ENCODE assay signal across 8 mouse cellular contexts in the genomic region with DNA sequence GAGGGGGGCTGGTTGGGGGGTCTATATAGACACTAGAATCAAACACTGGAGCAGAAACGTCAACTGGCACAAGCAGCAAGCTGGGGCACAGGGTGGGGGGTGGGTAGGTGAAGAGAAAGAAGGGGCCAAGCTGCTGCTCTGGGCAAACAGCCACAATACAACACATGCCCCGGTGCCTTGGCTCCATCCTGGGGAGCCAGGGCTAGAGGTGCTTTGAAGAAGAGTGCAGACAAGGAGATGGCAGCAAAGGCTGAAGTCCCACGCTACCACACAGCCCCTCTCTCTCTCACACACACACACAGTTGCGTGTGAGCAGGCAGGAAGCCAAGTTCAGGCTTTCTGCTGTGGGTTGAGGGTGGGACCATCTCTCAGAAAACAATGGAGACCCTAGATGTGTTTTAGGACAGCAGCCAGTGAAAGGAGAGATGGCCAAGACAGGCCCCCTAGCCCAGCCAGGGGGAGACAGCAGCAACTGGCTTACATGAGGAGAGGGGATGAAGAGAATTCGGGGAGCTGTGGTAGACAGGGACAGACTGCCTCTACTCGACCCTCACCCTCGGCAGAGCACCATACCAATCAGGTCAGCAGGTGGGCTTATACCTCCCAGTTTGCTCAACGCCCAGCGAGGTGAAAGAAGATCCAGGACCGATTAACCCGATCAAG. TPM values are rescaled to one million over a fixed set of nuclear protein-coding genes. Genes with fewer than 3 reads are reported as not detected.
DNase-seq lines count a peak whose midpoint lies in the region; ATAC-seq and TF ChIP-seq lines count a peak whose summit lies in the region.

No protein-coding gene starts in this region.

- H3K27me3 ChIP-seq in heart, postnatal 0 days (ENCODE audit: control insufficient read depth, insufficient read depth, low read length) = no peaks in the 10 kb centered on the region
- no peaks in the 10 kb centered on the region for H3K27me3 ChIP-seq in midbrain, embryonic 14.5 days (ENCODE audit: control insufficient read depth, insufficient read depth, low read length)
- H3K27me3 ChIP-seq in midbrain, embryonic 10.5 days (ENCODE audit: low read depth, poor library complexity, severe bottlenecking) = no peaks in the 10 kb centered on the region
- H3K27me3 ChIP-seq in forebrain, embryonic 15.5 days = no peaks in the 10 kb centered on the region

- no peak overlapping the region for H3K4me2 ChIP-seq in heart, postnatal 0 days (ENCODE audit: low read depth, low read length)
- H3K4me2 ChIP-seq in midbrain, embryonic 14.5 days (ENCODE audit: low read length) = no peak overlapping the region
- no peak overlapping the region; the same call in 1 of the 2 replicates for H3K4me2 ChIP-seq in forebrain, embryonic 15.5 days (replicated peaks)

- H3K36me3 ChIP-seq in heart, postnatal 0 days (replicated peaks; ENCODE audit: control insufficient read depth, insufficient read depth, low read length) = peaks cover 68% of the 10 kb centered on the region
- H3K36me3 ChIP-seq in midbrain, embryonic 14.5 days (ENCODE audit: control insufficient read depth, insufficient read depth, low read length) = peaks cover 67% of the 10 kb centered on the region
- H3K36me3 ChIP-seq in midbrain, embryonic 10.5 days = peaks cover 66% of the 10 kb centered on the region
- peaks cover 29% of the 10 kb centered on the region for H3K36me3 ChIP-seq in forebrain, embryonic 15.5 days

- TF ChIP-seq CTCF in heart, postnatal 0 days (IDR thresholded peaks at IDR 0.05; ENCODE audit: low read depth) = no peak
- no peak for TF ChIP-seq CTCF in olfactory bulb, adult 2 months (IDR thresholded peaks at IDR 0.05; ENCODE audit: insufficient read depth, low read depth, low read length)

- intact Hi-C loops in heart, postnatal 25 days (cut with DNase I) = loop anchor here (2.0 kb wide), 1 partner anchor 30 kb away; no protein-coding TSS in a partner anchor

- no peaks in the 10 kb centered on the region for H3K4me1 ChIP-seq in heart, postnatal 0 days (ENCODE audit: control insufficient read depth, insufficient read depth)
- no peaks in the 10 kb centered on the region for H3K4me1 ChIP-seq in midbrain, embryonic 14.5 days (ENCODE audit: control insufficient read depth, insufficient read depth, low read length)
- 0 out of 2 replicates have a peak, but pooled peaks cover 3% of the 10 kb centered on the region for H3K4me1 ChIP-seq in midbrain, embryonic 10.5 days
- H3K4me1 ChIP-seq in forebrain, embryonic 15.5 days = peaks cover 39% of the 10 kb centered on the region
- H3K4me1 ChIP-seq in olfactory bulb, adult 2 months (ENCODE audit: control insufficient read depth, insufficient read depth, low read length) = peaks cover 26% of the 10 kb centered on the region

- no peak overlapping the region for H3K9ac ChIP-seq in heart, postnatal 0 days (replicated peaks; ENCODE audit: low read depth, low read length)
- H3K9ac ChIP-seq in midbrain, embryonic 14.5 days (replicated peaks; ENCODE audit: low read length) = no peak overlapping the region
- no peak overlapping the region for H3K9ac ChIP-seq in forebrain, embryonic 15.5 days (replicated peaks)

- WGBS in heart, postnatal 0 days = 67% methylated on average over 11 of the region's 11 CpGs
- WGBS in midbrain, embryonic 14.5 days = 79% methylated on average over 11 of the region's 11 CpGs
- 86% methylated on average over 11 of the region's 11 CpGs for WGBS in midbrain, embryonic 10.5 days
- WGBS in forebrain, embryonic 15.5 days = 43% methylated on average over 11 of the region's 11 CpGs
- 28% methylated on average over 11 of the region's 11 CpGs for WGBS in olfactory bulb, adult 2 months

- no peak for DNase-seq in heart, postnatal 0 days (ENCODE audit: low spot score)
- no peak for DNase-seq in heart, postnatal 25 days (ENCODE audit: low spot score)
- DNase-seq in midbrain, embryonic 14.5 days = peak; percentile 59
- no peak for DNase-seq in midbrain, embryonic 10.5 days (ENCODE audit: low spot score)
- DNase-seq in gastrocnemius, postnatal 4 days (ENCODE audit: low spot score in 2 of 2) = no peak

- peak; percentile 7; the same call in 1 of the 2 replicates for ATAC-seq in heart, postnatal 0 days (ENCODE audit: insufficient read depth, low read depth)
- ATAC-seq in midbrain, embryonic 14.5 days (ENCODE audit: low FRiP score, low TSS enrichment) = peak; percentile 57
- ATAC-seq in forebrain, embryonic 15.5 days (replicated peaks) = peak; percentile 70
- no peak for ATAC-seq in frontal cortex, adult (ENCODE audit: low TSS enrichment)

- TF ChIP-seq POLR2A in olfactory bulb, adult 2 months (IDR thresholded peaks at IDR 0.05; ENCODE audit: insufficient read depth, low read depth, low read length) = no peak

- H3K4me3 ChIP-seq in heart, postnatal 0 days (ENCODE audit: low read depth, low read length) = no peak overlapping the region
- no peak overlapping the region for H3K4me3 ChIP-seq in midbrain, embryonic 14.5 days (replicated peaks; ENCODE audit: low read depth, low read length)
- H3K4me3 ChIP-seq in midbrain, embryonic 10.5 days = no peak overlapping the region
- H3K4me3 ChIP-seq in forebrain, embryonic 15.5 days = no peak overlapping the region
- no peak overlapping the region for H3K4me3 ChIP-seq in olfactory bulb, adult 2 months (ENCODE audit: insufficient read depth, low read depth, low read length)

- no peak overlapping the region for H3K27ac ChIP-seq in heart, postnatal 0 days (ENCODE audit: low read depth)
- H3K27ac ChIP-seq in midbrain, embryonic 14.5 days (replicated peaks; ENCODE audit: low read depth, low read length) = peak overlapping the region; percentile 43
- H3K27ac ChIP-seq in midbrain, embryonic 10.5 days (replicated peaks) = no peak overlapping the region
- peak overlapping the region; percentile 77 for H3K27ac ChIP-seq in forebrain, embryonic 15.5 days (replicated peaks)
- 0 out of 2 replicates have a peak overlapping the region, but pooled peaks have one; percentile 18 for H3K27ac ChIP-seq in olfactory bulb, adult 2 months (ENCODE audit: insufficient read depth, low read depth, low read length)

- no peak for TF ChIP-seq EP300 in heart, postnatal 0 days (IDR thresholded peaks at IDR 0.05; ENCODE audit: low read depth)

- H3K9me3 ChIP-seq in heart, postnatal 0 days (replicated peaks; ENCODE audit: control insufficient read depth, low read length) = no peaks in the 10 kb centered on the region
- H3K9me3 ChIP-seq in midbrain, embryonic 14.5 days (ENCODE audit: control insufficient read depth, low read length) = no peaks in the 10 kb centered on the region
- no peaks in the 10 kb centered on the region for H3K9me3 ChIP-seq in midbrain, embryonic 10.5 days (replicated peaks)
- no peaks in the 10 kb centered on the region for H3K9me3 ChIP-seq in forebrain, embryonic 15.5 days

RNA-seq across cellular contexts. Expression of a gene that starts 16.7 kb away (rescaled TPM):
- 40.3 and 57.9 TPM in 2 replicates for total RNA-seq in heart, postnatal 0 days (2014; rRNA removed; ENCODE audit: low replicate concordance)
- 21.9 and 24.6 TPM in 2 replicates for polyA plus RNA-seq in heart, postnatal 0 days (2015; fragmentation: Nextera tagmentation; extraction: Ambion mirVana)
- total RNA-seq in heart, postnatal 25 days (2021) = 100 to 1,000 TPM in 1 of 2 experiments, 10 to 100 TPM in 1; 98.6 to 118 TPM
- 3.6 and 8.9 TPM in 2 replicates for polyA plus RNA-seq in midbrain, embryonic 14.5 days (2014; fragmentation: Nextera tagmentation; extraction: Ambion mirVana)
- polyA plus RNA-seq in midbrain, embryonic 10.5 days (2016; fragmentation: Nextera tagmentation; extraction: Ambion mirVana) = 8.9 and 9.4 TPM in 2 replicates
- 4.9 and 6.9 TPM in 2 replicates for polyA plus RNA-seq in forebrain, embryonic 15.5 days (2015; fragmentation: Nextera tagmentation; extraction: Ambion mirVana)
- polyA plus RNA-seq in olfactory bulb, adult 2 months (2012; ENCODE audit: insufficient read depth, insufficient read length, low replicate concordance, missing spikeins) = not detected in 2 replicates
- total RNA-seq in gastrocnemius, postnatal 4 days (2021) = 10 to 100 TPM; 58.7 to 59.5 TPM

RNA-seq across cellular contexts. Expression of a gene that starts 19.1 kb away (rescaled TPM):
- 20.0 and 22.8 TPM in 2 replicates for total RNA-seq in heart, postnatal 0 days (2014; rRNA removed; ENCODE audit: low replicate concordance)
- polyA plus RNA-seq in heart, postnatal 0 days (2015; fragmentation: Nextera tagmentation; extraction: Ambion mirVana) = 15.1 and 16.0 TPM in 2 replicates
- 10 to 100 TPM; 13.2 to 15.1 TPM for total RNA-seq in heart, postnatal 25 days (2021)
- polyA plus RNA-seq in midbrain, embryonic 14.5 days (2014; fragmentation: Nextera tagmentation; extraction: Ambion mirVana) = 40.2 and 52.5 TPM in 2 replicates
- 13.7 and 15.5 TPM in 2 replicates for polyA plus RNA-seq in midbrain, embryonic 10.5 days (2016; fragmentation: Nextera tagmentation; extraction: Ambion mirVana)
- polyA plus RNA-seq in forebrain, embryonic 15.5 days (2015; fragmentation: Nextera tagmentation; extraction: Ambion mirVana) = 38.2 and 42.9 TPM in 2 replicates
- not detected in 2 replicates for polyA plus RNA-seq in olfactory bulb, adult 2 months (2012; ENCODE audit: insufficient read depth, insufficient read length, low replicate concordance, missing spikeins)
- 10 to 100 TPM; 21.1 to 26.7 TPM for total RNA-seq in gastrocnemius, postnatal 4 days (2021)

RNA-seq across cellular contexts. Expression of a gene that starts 27.3 kb away (rescaled TPM):
- 30.5 and 35.4 TPM in 2 replicates for total RNA-seq in heart, postnatal 0 days (2014; rRNA removed; ENCODE audit: low replicate concordance)
- 24.0 and 24.2 TPM in 2 replicates for polyA plus RNA-seq in heart, postnatal 0 days (2015; fragmentation: Nextera tagmentation; extraction: Ambion mirVana)
- total RNA-seq in heart, postnatal 25 days (2021) = 10 to 100 TPM; 38.3 to 43.6 TPM
- polyA plus RNA-seq in midbrain, embryonic 14.5 days (2014; fragmentation: Nextera tagmentation; extraction: Ambion mirVana) = 1.3 and 1.6 TPM in 2 replicates
- 0.32 and 0.38 TPM in 2 replicates for polyA plus RNA-seq in midbrain, embryonic 10.5 days (2016; fragmentation: Nextera tagmentation; extraction: Ambion mirVana)
- polyA plus RNA-seq in forebrain, embryonic 15.5 days (2015; fragmentation: Nextera tagmentation; extraction: Ambion mirVana) = 1.2 and 1.4 TPM in 2 replicates
- polyA plus RNA-seq in olfactory bulb, adult 2 months (2012; ENCODE audit: insufficient read depth, insufficient read length, low replicate concordance, missing spikeins) = not detected in 2 replicates
- 10 to 100 TPM; 80.3 to 91.9 TPM for total RNA-seq in gastrocnemius, postnatal 4 days (2021)

RNA-seq across cellular contexts. Expression of a gene that starts 33.4 kb away (rescaled TPM):
- 1.7 TPM in 1 of 2 replicates, not detected in the other for total RNA-seq in heart, postnatal 0 days (2014; rRNA removed; ENCODE audit: low replicate concordance)
- polyA plus RNA-seq in heart, postnatal 0 days (2015; fragmentation: Nextera tagmentation; extraction: Ambion mirVana) = 0.08 and 0.14 TPM in 2 replicates
- total RNA-seq in heart, postnatal 25 days (2021) = under 1 TPM in 1 of 2 experiments, not detected in 1; 0.11 TPM
- polyA plus RNA-seq in midbrain, embryonic 14.5 days (2014; fragmentation: Nextera tagmentation; extraction: Ambion mirVana) = not detected in 2 replicates
- 0.14 and 0.20 TPM in 2 replicates for polyA plus RNA-seq in midbrain, embryonic 10.5 days (2016; fragmentation: Nextera tagmentation; extraction: Ambion mirVana)
- polyA plus RNA-seq in forebrain, embryonic 15.5 days (2015; fragmentation: Nextera tagmentation; extraction: Ambion mirVana) = not detected in 2 replicates
- polyA plus RNA-seq in olfactory bulb, adult 2 months (2012; ENCODE audit: insufficient read depth, insufficient read length, low replicate concordance, missing spikeins) = not detected in 2 replicates
- under 1 TPM; 0.18 to 0.39 TPM for total RNA-seq in gastrocnemius, postnatal 4 days (2021)

RNA-seq across cellular contexts. Expression of a gene that starts 43.3 kb away (rescaled TPM):
- total RNA-seq in heart, postnatal 0 days (2014; rRNA removed; ENCODE audit: low replicate concordance) = 109 and 110 TPM in 2 replicates
- polyA plus RNA-seq in heart, postnatal 0 days (2015; fragmentation: Nextera tagmentation; extraction: Ambion mirVana) = 40.6 and 46.0 TPM in 2 replicates
- 100 to 1,000 TPM; 131 to 144 TPM for total RNA-seq in heart, postnatal 25 days (2021)
- polyA plus RNA-seq in midbrain, embryonic 14.5 days (2014; fragmentation: Nextera tagmentation; extraction: Ambion mirVana) = 76.7 and 98.8 TPM in 2 replicates
- polyA plus RNA-seq in midbrain, embryonic 10.5 days (2016; fragmentation: Nextera tagmentation; extraction: Ambion mirVana) = 113 and 125 TPM in 2 replicates
- polyA plus RNA-seq in forebrain, embryonic 15.5 days (2015; fragmentation: Nextera tagmentation; extraction: Ambion mirVana) = 98.9 and 99.5 TPM in 2 replicates
- 618 TPM in 1 of 2 replicates, not detected in the other for polyA plus RNA-seq in olfactory bulb, adult 2 months (2012; ENCODE audit: insufficient read depth, insufficient read length, low replicate concordance, missing spikeins)
- 100 to 1,000 TPM; 182 to 199 TPM for total RNA-seq in gastrocnemius, postnatal 4 days (2021)

Comparison
In these comparisons a context has a peak if more than half of its experiments do, and no peak if none do; other contexts are left out.
1. H3K27ac ChIP-seq: peak in midbrain, embryonic 14.5 days (single experiment), forebrain, embryonic 15.5 days (single experiment) and olfactory bulb, adult 2 months (single experiment); none in heart, postnatal 0 days (single experiment) and midbrain, embryonic 10.5 days (single experiment).